8 mouse cellular contexts compared by ENCODE assay signal in the genomic region with DNA sequence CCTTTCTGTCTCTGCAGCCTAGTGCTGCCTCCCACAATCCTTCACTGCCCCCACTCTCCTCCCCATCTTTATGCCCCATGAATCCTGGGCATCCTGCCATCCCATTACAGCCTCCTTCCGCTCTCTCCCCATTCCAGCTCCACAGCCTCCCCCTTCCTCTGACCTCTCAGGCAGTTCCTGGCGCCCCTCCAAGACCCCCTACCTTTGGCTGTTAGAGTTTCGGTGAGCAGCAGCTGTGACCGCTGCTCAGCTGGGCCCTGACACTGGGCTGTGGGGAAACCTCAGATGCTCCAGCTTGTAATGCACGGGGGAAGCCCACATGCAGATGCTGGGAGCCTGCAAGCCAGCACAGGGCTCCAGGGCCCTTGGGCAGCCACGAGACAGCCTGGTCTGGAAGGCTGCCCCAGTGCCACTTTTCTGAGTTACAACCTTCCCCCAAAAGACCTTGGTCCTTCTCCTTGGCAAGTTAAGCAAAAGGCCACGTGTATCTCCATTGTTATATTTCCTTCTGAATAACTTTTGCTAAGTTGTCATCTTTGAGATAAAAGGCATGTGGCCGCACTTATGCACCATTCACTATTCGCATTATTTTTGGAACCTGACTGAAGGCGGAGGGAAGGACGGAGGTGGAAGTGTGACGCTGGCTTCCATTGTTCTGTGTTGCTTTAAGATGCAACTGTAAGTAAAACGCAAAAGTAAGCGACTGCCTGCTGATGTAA.
DNase-seq lines count a peak whose midpoint lies in the region; ATAC-seq and TF ChIP-seq lines count a peak whose summit lies in the region.

No protein-coding gene starts in this region.

- intact Hi-C loops in left cerebral cortex, adult 2 months (cut with DNase I) = no loop called here

- DNase-seq in adrenal gland, adult 18-20 months (ENCODE audit: low spot score in 2 of 2) = peak; percentile 21 to 36
- DNase-seq in cerebellum, adult 8-10 months = peak; percentile 24
- peak; percentile 50 to 72 for DNase-seq in frontal cortex, postnatal 36 days (ENCODE audit: low spot score in 2 of 2)
- DNase-seq in left cerebral cortex, adult 2 months (ENCODE audit: extremely low spot score in 1 of 2, low spot score in 2 of 2) = peak; percentile 52 to 67
- peak; percentile 81 for DNase-seq in testis, postnatal 10 days (ENCODE audit: low spot score)
- no peak for DNase-seq in adipocyte (ENCODE audit: low spot score)

- H3K4me1 ChIP-seq in hindbrain, embryonic 16.5 days (ENCODE audit: control insufficient read depth, insufficient read depth, low read depth, low read length) = peaks cover 24% of the 10 kb centered on the region

- ATAC-seq in hindbrain, embryonic 16.5 days = peak; percentile 90

- peak overlapping the region; percentile 29; the same call in 1 of the 2 replicates for H3K4me2 ChIP-seq in hindbrain, embryonic 16.5 days (ENCODE audit: low read length)
- peak overlapping the region; percentile 24 for H3K4me2 ChIP-seq in myocyte (ENCODE audit: low read depth)

- no peaks in the 10 kb centered on the region for H3K9me3 ChIP-seq in hindbrain, embryonic 16.5 days (ENCODE audit: control insufficient read depth, low read length)

- H3K27me3 ChIP-seq in hindbrain, embryonic 16.5 days (replicated peaks; ENCODE audit: control insufficient read depth, insufficient read depth, low read length) = no peaks in the 10 kb centered on the region
- H3K27me3 ChIP-seq in myocyte (ENCODE audit: control insufficient read depth, insufficient read depth, insufficient read length) = no peaks in the 10 kb centered on the region

- H3K36me3 ChIP-seq in hindbrain, embryonic 16.5 days (ENCODE audit: control insufficient read depth, insufficient read depth, low read length) = no peaks in the 10 kb centered on the region
- H3K36me3 ChIP-seq in myocyte (ENCODE audit: control insufficient read depth, insufficient read depth) = no peaks in the 10 kb centered on the region

- H3ac ChIP-seq in myocyte (ENCODE audit: control insufficient read depth, insufficient read length) = no peak overlapping the region

- TF ChIP-seq CTCF in left cerebral cortex, adult 2 months (IDR thresholded peaks at IDR 0.05) = no peak

- no peak overlapping the region for H3K9ac ChIP-seq in hindbrain, embryonic 16.5 days (ENCODE audit: low read depth, low read length)

- no peak for TF ChIP-seq POLR2A in myocyte (IDR thresholded peaks at IDR 0.05; ENCODE audit: insufficient read length, low read depth)

- H3K27ac ChIP-seq in hindbrain, embryonic 16.5 days (ENCODE audit: low read depth, low read length) = peak overlapping the region; percentile 78
- H3K27ac ChIP-seq in left cerebral cortex, adult 2 months = peak overlapping the region; percentile 69

- no peak overlapping the region for H3K4me3 ChIP-seq in hindbrain, embryonic 16.5 days (ENCODE audit: low read length)
- H3K4me3 ChIP-seq in left cerebral cortex, adult 2 months = no peak overlapping the region
- H3K4me3 ChIP-seq in myocyte = no peak overlapping the region

- no peaks in the 10 kb centered on the region for H3K79me2 ChIP-seq in myocyte (ENCODE audit: control insufficient read depth, insufficient read depth)

- WGBS in hindbrain, embryonic 16.5 days = 8% methylated on average over 14 of the region's 14 CpGs

TF ChIP-seq in myocyte, 11 proteins besides CTCF, POLR2A, EP300 and RAD21:
- TF ChIP-seq MAX (IDR thresholded peaks at IDR 0.05; ENCODE audit: low read depth) (no peak), USF1 (IDR thresholded peaks at IDR 0.05; ENCODE audit: low read depth) (no peak), CEBPB (IDR thresholded peaks at IDR 0.05; ENCODE audit: insufficient read depth, poor library complexity, severe bottlenecking) (no peak), MYOG (IDR thresholded peaks at IDR 0.05; ENCODE audit: control insufficient read depth in 1 of 3, insufficient read depth in 1 of 3, insufficient read length in 2 of 3, low read depth in 2 of 3) (peak in 2 of 3 experiments; percentile 24 to 54), MYOD1 (IDR thresholded peaks at IDR 0.05; ENCODE audit: control insufficient read depth in 1 of 3, insufficient read length in 2 of 3, low read depth in 2 of 3) (peak in 2 of 3 experiments; percentile 81 to 86), E2F4 (IDR thresholded peaks at IDR 0.05; ENCODE audit: insufficient read depth) (no peak), TCF12 (IDR thresholded peaks at IDR 0.05; ENCODE audit: insufficient read depth, poor library complexity, severe bottlenecking) (no peak), REST (IDR thresholded peaks at IDR 0.05; ENCODE audit: insufficient read depth, insufficient read length) (no peak)
TF ChIP-seq in myocyte: peak in this region for 2.
